Mouse (Mus musculus) testis, adult 2 months (tissue): ENCODE results near the gene Plxnc1. TPM values are rescaled to one million over a fixed set of nuclear protein-coding genes. Genes with fewer than 3 reads are reported as not detected.

Source experiments
- H3K27ac ChIP-seq: fragments of 200-500 bp; 2 replicates; pipeline ENCODE4 v1.5.1; 2012; ENCODE audit warnings: low read depth, low read length; ENCODE audit not compliant: control insufficient read depth, insufficient read depth
- H3K27me3 ChIP-seq: fragments of 200-500 bp; 2 replicates; pipeline ENCODE4 v1.6.1; 2012; ENCODE audit warnings: mild to moderate bottlenecking, low read length, moderate library complexity; ENCODE audit not compliant: control insufficient read depth, insufficient read depth
- H3K36me3 ChIP-seq: fragments of 200-500 bp; 2 replicates; pipeline ENCODE4 v1.6.1; 2012; ENCODE audit warnings: mild to moderate bottlenecking, low read length; ENCODE audit not compliant: control insufficient read depth, insufficient read depth
- H3K4me1 ChIP-seq: fragments of 200-500 bp; 2 replicates; pipeline ENCODE4 v1.6.1; 2012; ENCODE audit warnings: low read length; ENCODE audit not compliant: control insufficient read depth, insufficient read depth
- H3K4me3 ChIP-seq: fragments of 200-500 bp; 2 replicates; pipeline ENCODE4 v1.5.1; 2012; ENCODE audit warnings: low read depth, mild to moderate bottlenecking, low read length, moderate library complexity, mixed read lengths; ENCODE audit not compliant: control insufficient read depth
- CTCF ChIP-seq: fragments of 200-500 bp; IDR thresholded peaks from 2 replicates; pipeline ENCODE4 v1.5.1; 2012; ENCODE audit warnings: low read depth, mild to moderate bottlenecking, inconsistent platforms, low read length, moderate library complexity; ENCODE audit not compliant: control insufficient read depth, insufficient read depth, insufficient replicate concordance
- POLR2A ChIP-seq: fragments of 200-500 bp; IDR thresholded peaks from 2 replicates; pipeline ENCODE4 v1.6.1; 2012; ENCODE audit warnings: low read depth, mild to moderate bottlenecking, inconsistent platforms, low read length, moderate library complexity; ENCODE audit not compliant: control insufficient read depth
- polyA plus RNA-seq: library from polyadenylated mRNA; depleted of rRNA; stranded (reverse); fragments of >200 nt; gene quantifications from 2 replicates; pipeline ENCODE4 v1.2.3, GENCODE M21; 2012

Plxnc1 gene
- polyA plus RNA-seq, 1 experiment = 4.0 TPM

- Histone ChIP-seq H3K27ac (no peak overlapping the region), H3K36me3 (no peaks in the 10 kb centered on the region), H3K27me3 (no peaks in the 10 kb centered on the region), H3K4me1 (no peaks in the 10 kb centered on the region), H3K4me3 (no peak overlapping the region)
- TF ChIP-seq POLR2A = no peak
- TF ChIP-seq CTCF = no peak
Measured at GRCm38 (mm10) chr10:94849930-94850329, 94.7 kb downstream of the Plxnc1 start.

DNA sequence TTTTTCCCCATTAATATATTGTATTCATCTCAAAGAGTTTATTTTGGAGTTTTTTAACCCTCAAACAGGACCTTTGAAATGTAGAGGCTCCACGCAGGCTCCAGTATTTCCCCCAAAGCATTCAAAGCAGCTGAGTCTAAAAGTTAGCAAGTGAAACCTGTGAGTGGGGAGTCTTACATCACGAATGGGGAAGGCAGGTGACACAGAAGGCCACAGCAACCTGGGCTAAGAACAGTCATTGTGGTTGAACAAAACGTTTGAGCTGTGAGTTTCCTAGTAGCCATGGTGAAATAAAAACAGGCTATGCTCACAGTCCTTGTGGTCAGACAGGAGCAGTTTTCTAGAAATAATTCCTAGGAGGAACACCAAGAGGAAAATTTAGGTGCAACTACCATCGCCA is 95.3 kb downstream of the Plxnc1 start:
- no peak for TF ChIP-seq CTCF
- no peaks in the 10 kb centered on the region for H3K27me3 ChIP-seq

DNA sequence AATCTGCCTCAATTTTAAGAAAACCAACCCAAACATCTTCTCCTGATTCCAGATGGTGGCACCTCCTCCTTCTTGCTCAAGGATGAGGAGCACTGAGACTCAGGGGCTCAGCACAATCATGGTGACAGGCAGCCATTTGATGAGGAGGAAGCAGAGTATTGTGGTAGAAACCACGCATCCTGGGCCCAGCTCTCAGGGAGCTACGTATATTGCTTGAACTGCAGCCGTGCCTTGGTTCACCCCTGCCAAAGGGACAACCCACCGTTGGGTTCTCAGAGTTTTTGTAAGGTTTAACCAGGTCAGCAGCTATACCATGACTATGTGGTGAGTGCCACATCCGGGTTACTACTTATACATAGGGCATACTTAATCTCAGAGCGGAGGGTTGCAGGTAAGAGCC is 96.3 kb downstream of the Plxnc1 start:
- Histone ChIP-seq H3K4me3 (no peak overlapping the region), H3K27me3 (no peaks in the 10 kb centered on the region), H3K27ac (no peak overlapping the region), H3K4me1 (no peaks in the 10 kb centered on the region), H3K36me3 (no peaks in the 10 kb centered on the region)
- no peak for TF ChIP-seq POLR2A
- no peak for TF ChIP-seq CTCF

More for the DNA sequence above, 95.3 kb downstream of the Plxnc1 start:
- H3K27ac ChIP-seq = no peak overlapping the region
- H3K4me3 ChIP-seq = no peak overlapping the region
- H3K4me1 ChIP-seq = no peaks in the 10 kb centered on the region
- H3K36me3 ChIP-seq = no peaks in the 10 kb centered on the region

DNA sequence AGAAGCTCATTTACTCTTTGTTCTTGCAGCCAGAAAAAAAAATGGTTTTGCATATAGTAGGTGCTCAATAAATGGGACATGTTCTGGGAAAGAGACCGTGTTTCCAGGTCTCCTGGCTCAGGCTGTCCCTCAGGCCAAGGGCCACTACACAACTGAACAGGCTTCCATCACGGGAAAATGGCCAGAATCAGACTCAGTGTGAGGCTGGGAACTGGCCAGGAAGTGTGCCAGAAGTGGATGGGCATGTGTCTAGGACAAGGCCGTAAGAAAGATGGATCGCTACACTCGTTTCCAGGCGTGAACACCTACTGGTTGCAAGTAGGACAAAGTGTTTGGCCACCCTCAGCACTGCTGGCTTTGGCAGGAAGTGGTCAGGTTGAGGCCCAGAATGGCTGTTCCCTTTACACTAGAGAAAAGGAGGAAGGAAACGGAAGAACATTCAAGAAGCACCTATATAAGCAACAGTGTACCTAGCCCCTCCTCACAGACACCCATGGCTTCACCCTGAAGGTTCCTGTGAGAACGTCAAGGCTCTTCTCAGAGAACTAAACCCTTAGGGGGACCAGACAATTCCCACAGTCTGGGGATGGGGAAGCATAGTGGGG is 98.0 kb downstream of the Plxnc1 start:
- no peaks in the 10 kb centered on the region for H3K36me3 ChIP-seq
- H3K27ac ChIP-seq = no peak overlapping the region
- TF ChIP-seq CTCF = no peak
- TF ChIP-seq POLR2A = no peak
- H3K27me3 ChIP-seq = no peaks in the 10 kb centered on the region
- peaks cover 3% of the 10 kb centered on the region for H3K4me1 ChIP-seq
- H3K4me3 ChIP-seq = no peak overlapping the region

GRCm38 (mm10) chr10:94844692-94845091 is 99.9 kb downstream of the Plxnc1 start:
- peaks cover 7% of the 10 kb centered on the region for H3K4me1 ChIP-seq
- H3K27ac ChIP-seq = no peak overlapping the region
- H3K4me3 ChIP-seq = no peak overlapping the region
- H3K36me3 ChIP-seq = no peaks in the 10 kb centered on the region
- TF ChIP-seq CTCF (no peak), POLR2A (no peak)
- no peaks in the 10 kb centered on the region for H3K27me3 ChIP-seq

GRCm38 (mm10) chr10:94835874-94836273 is 108.8 kb downstream of the Plxnc1 start:
- TF ChIP-seq POLR2A = no peak
- no peak for TF ChIP-seq CTCF
- Histone ChIP-seq H3K4me1 (no peaks in the 10 kb centered on the region), H3K36me3 (no peaks in the 10 kb centered on the region), H3K27me3 (no peaks in the 10 kb centered on the region), H3K27ac (no peak overlapping the region), H3K4me3 (no peak overlapping the region)

DNA sequence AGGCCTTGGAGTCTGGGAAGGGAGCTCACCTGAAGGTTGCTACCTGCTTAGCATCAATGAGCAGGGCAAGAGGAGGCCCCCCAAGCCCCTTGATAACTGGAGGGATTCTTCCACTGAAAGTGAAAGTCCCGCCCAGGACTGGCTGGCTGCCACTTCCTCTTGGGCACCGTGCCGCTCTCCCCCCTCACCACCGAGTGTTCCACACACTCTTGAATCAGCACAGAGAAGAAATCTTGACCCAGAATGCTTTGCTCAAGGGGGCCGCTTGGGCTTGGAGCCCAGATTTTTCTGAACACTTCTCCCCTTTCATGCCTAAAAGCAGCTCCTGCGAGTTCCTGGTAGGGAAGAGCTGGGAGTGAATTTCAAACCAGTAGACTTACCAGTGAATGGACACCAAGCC is 115.2 kb downstream of the Plxnc1 start:
- Histone ChIP-seq H3K27ac (no peak overlapping the region), H3K27me3 (no peaks in the 10 kb centered on the region), H3K36me3 (no peaks in the 10 kb centered on the region), H3K4me3 (no peak overlapping the region), H3K4me1 (no peaks in the 10 kb centered on the region)
- no peak for TF ChIP-seq POLR2A
- TF ChIP-seq CTCF = no peak
